Mouse (Mus musculus): ENCODE measurements around the gene Rbm46.

Gene Rbm46

GRCm38 (mm10) chr3:82876372-82876739, at the start of gene Rbm46:
Rbm46 (minus strand) TSS chr3:82876483.
- no peak for DNase-seq (ENCODE audit: low read depth, low spot score)

DNA sequence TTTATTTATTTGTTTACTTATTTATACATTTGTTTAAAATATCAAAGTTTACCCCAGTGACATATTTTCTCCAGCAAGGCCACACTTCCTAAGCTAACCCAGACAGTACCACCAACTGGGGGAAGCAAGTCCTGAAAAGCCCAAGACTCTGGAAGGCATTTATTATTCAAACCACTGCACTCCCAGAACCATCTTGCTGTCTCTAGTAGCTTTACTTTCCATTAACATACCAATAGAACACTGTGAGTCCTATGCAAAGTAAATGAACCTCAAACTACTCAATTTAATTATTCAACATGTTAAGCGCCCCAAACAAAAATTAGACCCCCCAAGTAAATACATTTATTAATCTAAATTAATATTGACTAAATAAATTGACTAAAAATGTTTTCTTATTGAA, 39.3 kb upstream of the Rbm46 start:
- no peak for DNase-seq (ENCODE audit: low read depth, low spot score)

GRCm38 (mm10) chr3:82908671-82909070, 32.4 kb upstream of the Rbm46 start:
- no peak for DNase-seq (ENCODE audit: low read depth, low spot score)

GRCm38 (mm10) chr3:82904211-82904908, 28.1 kb upstream of the Rbm46 start:
- no peak for DNase-seq (ENCODE audit: low read depth, low spot score)

DNA sequence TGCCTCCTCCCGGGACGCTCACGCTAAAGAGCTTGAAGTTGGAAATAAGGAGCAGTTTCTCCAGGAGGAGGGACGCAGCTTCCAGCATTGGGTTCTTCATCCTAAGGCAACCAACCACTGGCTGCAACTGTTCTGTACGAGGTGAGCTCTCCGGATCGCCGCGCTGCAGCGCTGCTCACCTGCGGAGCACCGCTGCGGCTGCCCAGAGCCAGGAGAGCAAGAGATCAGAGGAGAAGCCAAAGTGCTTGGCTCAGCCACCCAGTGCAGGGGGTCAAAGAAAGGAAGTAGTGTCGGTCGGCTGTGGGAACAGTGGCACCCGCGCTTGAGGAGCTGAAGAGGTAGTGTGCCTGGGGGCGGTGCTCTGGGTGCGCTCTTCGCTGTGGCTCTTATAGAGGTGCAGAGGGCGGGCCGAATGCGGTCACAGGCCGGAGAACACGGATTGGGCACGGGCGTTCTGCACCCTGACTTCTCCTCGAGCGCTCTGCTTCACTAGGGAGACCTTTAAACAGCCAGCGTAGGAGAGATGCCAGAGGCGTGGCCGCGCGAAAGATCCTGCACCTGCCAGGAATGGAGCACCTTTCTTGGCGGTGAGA, 27.4 kb upstream of the Rbm46 start, which contains the start of gene Lrat:
Lrat (minus strand) TSS at position 361 of the 593 bp plus-strand sequence.
- no peak for DNase-seq (ENCODE audit: low read depth, low spot score)

GRCm38 (mm10) chr3:82902757-82903612, 26.7 kb upstream of the Rbm46 start:
- no peak for DNase-seq (ENCODE audit: low read depth, low spot score)

DNA sequence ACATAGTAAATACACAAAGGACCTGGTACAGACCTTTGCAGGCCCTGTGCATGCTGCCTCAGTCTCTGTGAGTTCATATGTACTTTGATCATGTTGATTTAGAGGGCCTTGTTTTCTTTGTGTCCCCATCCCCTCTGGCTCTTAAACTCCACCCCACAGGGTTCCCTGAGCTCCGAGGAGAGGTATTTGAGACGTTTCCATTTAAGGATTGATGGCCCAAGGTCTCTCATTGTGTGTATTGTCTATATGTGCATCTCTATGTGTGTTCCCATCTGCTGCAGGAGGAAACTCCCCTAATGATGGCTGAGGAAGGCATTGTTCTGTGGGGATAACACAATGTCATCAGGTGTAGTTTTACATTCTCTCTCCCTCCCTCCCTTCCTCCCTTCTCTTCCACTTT, 12.6 kb upstream of the Rbm46 start:
- no peak for DNase-seq (ENCODE audit: low read depth, low spot score)

DNA sequence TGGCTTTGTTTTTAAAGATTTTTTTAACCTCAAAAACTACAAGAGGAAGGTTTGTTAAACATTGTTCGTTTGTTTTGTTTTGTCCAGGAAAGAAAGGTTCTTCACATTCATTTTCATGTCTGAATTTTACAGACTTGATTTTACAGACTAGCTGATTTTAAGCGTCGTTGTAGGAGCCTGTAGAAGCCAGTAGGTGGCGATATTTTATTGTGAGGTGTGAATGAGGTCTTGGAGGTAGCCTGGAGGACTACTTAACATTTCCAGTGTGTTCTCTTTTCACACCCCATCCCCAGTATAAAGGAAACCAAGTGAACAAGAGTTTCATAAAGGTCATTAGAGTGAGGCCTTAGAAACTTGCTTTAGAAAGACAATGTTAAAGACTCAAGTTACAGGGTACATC, 975 bp upstream of the Rbm46 start:
- peak; percentile 44 for DNase-seq (ENCODE audit: low read depth, low spot score)

DNA sequence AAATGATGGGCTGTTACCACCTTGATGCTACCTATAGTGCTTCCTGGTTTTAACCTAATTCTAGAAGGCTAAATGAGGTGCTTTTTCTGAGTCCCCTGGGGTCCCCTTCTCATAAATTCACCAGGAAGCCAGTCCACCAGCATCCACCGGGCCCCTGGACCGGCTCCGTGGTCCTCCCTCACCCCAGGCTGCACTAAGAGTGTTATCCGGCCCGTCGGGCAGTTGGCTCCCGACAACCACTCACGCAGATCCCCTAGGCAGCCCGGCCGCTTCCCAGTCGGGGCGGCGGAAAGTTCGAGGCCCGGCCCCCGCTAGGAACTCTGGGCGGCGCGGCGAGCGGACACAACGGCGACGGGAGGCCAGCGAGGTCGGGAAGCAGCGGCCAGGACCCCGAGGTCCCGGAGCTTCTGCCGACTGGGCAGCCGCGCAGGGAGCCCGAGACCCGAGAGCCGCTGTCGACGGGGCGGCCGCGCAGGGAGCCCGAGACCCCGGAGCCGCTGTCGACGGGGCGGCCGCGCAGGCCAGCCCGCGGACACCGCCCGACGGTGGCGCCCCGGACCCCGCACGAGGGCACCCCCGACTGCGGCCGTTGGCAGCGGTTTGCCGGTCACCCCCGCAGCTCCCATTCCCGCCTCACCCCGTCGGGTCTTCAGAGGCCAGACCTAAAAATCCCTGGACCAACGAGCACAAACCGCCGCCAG, 462 bp downstream of the Rbm46 start:
- no peak for DNase-seq (ENCODE audit: low read depth, low spot score)

GRCm38 (mm10) chr3:82857414-82858077, 18.7 kb downstream of the Rbm46 start:
- peak; percentile 69 for DNase-seq (ENCODE audit: low read depth, low spot score)

DNA sequence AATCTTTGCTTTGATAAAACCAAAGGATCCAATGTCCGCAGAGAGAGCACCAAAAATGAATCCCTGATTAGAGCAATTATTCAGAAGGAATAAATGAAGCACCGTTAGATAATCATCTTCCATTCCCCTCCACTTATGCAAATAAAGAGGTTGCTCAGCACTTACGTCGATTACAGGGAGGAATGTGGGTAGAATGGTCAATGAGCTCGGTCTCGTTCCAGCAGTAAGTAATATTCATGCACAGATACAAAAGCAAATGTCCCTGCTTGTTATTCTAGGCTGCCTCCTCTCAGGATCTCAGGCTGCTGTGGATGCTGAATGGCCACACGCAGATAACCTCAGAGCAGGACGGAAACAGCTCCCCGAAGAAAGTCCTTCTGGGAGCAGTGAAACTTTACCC, 51.1 kb downstream of the Rbm46 start:
- DNase-seq (ENCODE audit: low read depth, low spot score) = no peak

DNA sequence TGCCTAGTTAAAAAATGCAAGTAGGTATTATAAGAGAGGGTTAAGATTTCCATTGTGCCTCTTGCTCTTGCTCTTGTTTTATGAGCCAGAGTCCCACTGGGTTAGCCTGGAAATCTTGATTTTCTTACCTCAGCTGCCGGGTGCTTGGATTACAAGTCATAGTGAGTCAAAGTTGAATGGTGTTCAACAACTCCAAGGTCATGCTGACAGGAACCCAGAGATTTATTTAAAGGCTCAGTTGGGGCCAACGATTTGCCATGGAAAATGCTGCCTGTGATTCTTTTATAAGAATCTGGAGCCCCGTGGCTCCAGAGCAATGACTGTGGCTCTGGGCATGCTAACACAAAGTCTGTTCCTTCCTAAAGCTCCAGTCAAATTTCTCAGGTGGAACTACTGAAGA, 64.4 kb downstream of the Rbm46 start:
- no peak for DNase-seq (ENCODE audit: low read depth, low spot score)

DNA sequence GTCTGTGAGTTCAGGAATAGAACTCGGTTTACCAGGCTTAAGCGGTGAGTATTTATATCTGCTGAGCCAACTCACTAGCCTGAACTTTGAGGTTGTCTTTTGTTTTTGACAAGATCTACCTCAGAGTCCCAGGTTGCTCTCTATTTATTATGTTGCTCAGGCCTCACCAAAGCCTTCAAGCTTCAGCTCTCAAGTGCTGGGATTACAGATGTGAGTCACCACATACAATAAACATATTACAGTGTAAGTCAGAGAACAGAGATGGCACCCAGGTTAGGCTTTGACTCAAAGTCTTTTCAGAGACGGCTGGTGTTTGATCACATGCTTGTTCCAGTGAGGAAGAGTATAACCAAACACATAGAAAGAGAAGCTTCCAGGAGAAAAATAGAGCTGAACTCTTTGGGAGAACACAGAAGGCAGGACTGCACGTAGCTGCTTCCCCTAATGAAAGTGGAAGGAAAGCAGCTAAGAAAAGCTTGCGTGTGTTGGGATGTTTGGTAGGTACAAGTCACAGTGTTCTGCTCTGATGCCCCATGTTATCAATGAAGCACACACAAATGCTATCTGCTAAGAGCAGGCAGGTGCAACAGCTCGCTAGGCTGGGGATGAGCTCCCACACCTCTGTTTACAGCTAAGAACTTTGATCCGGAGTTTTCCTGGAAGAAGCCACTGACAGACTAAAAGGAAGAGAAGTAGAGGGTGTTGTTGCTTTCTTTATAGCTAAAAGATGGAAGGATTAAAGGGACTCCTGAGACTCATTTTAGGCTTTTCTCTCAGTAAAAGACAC, 65.8 kb downstream of the Rbm46 start:
- no peak for DNase-seq (ENCODE audit: low read depth, low spot score)

- no peak for DNase-seq (ENCODE audit: low read depth, low spot score)
These were observed 66.5 kb downstream of the Rbm46 start for GRCm38 (mm10) chr3:82809769-82810168.

- DNase-seq (ENCODE audit: low read depth, low spot score) = no peak
These were observed 67.9 kb downstream of the Rbm46 start for GRCm38 (mm10) chr3:82808323-82808911.

DNA sequence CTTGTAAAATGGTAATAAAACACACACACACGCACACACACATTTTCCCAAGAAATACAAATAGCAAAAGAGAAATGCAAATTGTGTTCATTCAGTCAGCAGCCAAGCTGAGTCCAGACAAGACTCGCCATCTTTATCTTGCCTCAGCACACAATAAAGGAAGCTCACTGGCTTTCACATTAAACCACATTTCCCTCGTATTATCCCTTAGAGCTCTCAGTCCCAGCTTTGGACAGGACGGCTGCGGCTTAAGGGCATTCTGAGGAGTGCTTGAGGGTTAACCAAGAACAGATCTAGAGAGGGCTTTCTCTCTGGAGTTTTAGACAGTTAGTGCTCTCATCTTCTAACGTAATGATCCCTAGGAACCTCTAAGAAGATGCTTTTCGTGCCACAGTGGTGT, 71.0 kb downstream of the Rbm46 start:
- DNase-seq (ENCODE audit: low read depth, low spot score) = no peak

- DNase-seq (ENCODE audit: low read depth, low spot score) = no peak
These were observed 75.8 kb downstream of the Rbm46 start for GRCm38 (mm10) chr3:82800470-82800843.

DNA sequence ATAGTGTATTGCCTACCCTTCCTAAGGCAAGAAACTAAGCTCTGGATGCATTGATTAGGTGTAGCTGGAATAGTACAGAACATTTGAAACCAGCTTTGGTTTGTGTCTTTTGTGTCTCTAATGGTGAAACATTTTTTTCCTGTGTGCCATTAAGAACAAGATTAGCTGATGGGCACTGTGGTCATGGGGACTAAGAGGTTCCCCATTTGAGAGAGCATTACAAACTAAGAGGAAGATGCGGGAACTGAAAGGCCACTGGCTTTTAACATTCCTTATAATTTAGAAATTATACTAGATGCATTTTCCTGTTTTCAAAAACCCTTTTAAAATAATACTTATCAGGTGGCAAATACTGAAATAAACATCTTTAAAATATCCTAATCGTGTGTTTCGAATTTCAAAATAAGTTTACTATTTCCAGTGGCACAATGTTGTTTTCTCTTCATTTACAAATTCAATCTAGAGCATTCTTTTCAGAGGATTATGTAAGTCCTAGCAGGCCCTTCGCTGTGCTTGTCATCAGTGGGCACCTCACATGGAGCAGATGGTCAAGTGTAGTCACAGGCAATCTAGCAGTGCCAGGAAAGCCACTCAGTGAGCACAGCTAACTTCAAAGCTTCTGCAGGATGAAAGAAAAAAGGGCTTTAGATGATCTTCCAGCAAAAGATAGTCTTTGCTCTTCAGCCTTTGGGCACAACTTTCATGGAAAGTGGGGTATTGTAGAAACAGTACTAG, 76.4 kb downstream of the Rbm46 start:
- DNase-seq (ENCODE audit: low read depth, low spot score) = no peak

DNA sequence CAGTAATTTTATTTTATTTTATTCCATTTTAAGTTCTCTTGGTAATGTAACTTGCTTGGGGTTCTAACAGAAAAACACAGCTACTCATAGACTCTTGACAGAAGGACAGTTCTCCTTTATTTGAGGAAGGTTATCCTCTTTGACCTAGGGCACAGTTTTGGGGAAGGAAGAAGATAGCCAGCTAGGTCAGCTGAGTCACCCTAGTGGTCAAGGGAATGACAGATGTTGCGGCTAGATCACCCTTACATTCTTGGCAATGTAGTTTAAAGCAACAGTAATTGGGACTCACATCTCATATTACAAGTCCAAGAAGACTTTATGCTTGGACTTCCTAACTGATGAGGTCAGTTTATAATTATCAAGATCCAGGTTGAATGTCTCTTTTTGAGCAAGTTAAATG, 82.6 kb downstream of the Rbm46 start:
- DNase-seq (ENCODE audit: low read depth, low spot score) = peak; percentile 10

DNA sequence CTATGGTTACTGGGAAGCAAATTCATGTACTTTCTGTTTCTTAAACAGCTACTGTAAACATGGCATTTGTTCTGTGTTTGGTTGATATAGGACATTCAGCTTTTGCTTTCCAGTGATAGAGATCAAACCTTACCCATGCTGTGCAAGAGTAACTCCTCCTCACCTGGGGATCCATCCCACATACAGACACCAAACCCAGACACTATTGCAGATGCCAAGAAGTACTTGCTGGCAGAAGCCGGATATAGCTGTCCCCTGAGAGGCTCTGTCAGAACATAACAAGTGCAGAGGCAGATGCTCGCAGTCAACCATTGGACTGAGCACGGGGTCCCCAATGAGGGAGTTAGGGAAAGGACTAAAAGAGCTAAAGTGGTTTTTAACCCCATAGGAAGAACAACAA, 84.6 kb downstream of the Rbm46 start:
- DNase-seq (ENCODE audit: low read depth, low spot score) = no peak
